Mouse (Mus musculus) brain, embryonic 14.5 days (tissue): ENCODE measurements around the gene Zfp870. TPM values are rescaled to one million over a fixed set of nuclear protein-coding genes. Genes with fewer than 3 reads are reported as not detected.

Experiments
- DNase-seq: peaks from one replicate; pipeline ENCODE4 v3.0.0-alpha.2; 2011; ENCODE audit warnings: low read depth
- CTCF ChIP-seq: fragments of 200-500 bp; IDR thresholded peaks from 2 replicates; pipeline ENCODE4 v1.5.1; 2012; ENCODE audit warnings: inconsistent platforms, mild to moderate bottlenecking, moderate library complexity, borderline replicate concordance; ENCODE audit not compliant: insufficient read depth, insufficient read length; ENCODE audit errors: extremely low read depth
- POLR2A ChIP-seq: fragments of 200-500 bp; IDR thresholded peaks from 2 replicates; pipeline ENCODE4 v1.6.1; 2012; ENCODE audit warnings: mild to moderate bottlenecking, inconsistent platforms, borderline replicate concordance; ENCODE audit not compliant: poor library complexity, insufficient read depth, insufficient read length, severe bottlenecking; ENCODE audit errors: extremely low read depth
- polyA plus RNA-seq: library from polyadenylated mRNA; depleted of rRNA; stranded (reverse); fragments of >200 nt; gene quantifications from 2 replicates; pipeline ENCODE4 v1.2.3, GENCODE M21; 2012; rRNA removed

Gene Zfp870
- polyA plus RNA-seq, 1 experiment = 5.2 TPM

DNA sequence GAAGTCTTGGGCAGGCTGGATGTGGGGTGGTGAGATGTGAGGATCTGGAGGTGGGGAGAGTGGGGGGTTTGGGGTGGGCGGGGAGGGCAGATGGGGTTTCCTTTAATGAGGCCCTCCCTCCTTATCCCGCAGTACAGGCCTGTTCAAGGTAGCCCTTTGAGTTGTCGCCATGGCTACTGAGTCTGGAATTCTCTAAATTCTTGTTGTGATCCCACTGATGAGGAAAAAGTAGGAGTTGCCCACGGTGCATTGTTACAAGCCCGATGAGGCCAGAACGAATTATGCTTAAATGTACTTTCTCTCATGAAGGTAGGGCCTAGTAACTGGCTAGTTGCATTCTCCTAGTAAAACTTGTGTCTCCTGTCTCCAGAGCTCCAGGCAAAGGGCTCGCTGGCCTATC is 39.9 kb downstream of the Zfp870 start:
- TF ChIP-seq POLR2A (no peak), CTCF (no peak)

DNA sequence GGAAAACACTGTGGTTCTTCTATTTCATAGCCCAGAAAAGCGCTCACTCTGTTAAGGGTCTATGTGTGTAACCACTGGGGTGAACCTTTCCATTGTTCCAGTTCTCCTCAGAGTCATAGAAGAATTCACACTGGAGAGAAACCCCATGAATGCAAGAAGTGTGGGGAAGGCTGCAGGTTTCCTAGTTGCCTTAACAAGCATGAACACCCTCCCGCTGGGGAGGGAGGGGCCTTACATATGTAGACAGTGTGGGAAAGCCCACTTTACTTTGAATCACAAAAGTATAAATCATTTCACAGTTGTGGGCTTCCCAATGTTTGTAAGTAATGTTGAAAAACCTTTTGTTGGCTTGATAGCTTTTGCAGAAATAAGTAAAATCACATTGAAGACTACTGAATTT is 50.1 kb downstream of the Zfp870 start:
- peak; percentile 15 for DNase-seq

More for the DNA sequence above, 39.9 kb downstream of the Zfp870 start:
- peak; percentile 40 for DNase-seq

DNA sequence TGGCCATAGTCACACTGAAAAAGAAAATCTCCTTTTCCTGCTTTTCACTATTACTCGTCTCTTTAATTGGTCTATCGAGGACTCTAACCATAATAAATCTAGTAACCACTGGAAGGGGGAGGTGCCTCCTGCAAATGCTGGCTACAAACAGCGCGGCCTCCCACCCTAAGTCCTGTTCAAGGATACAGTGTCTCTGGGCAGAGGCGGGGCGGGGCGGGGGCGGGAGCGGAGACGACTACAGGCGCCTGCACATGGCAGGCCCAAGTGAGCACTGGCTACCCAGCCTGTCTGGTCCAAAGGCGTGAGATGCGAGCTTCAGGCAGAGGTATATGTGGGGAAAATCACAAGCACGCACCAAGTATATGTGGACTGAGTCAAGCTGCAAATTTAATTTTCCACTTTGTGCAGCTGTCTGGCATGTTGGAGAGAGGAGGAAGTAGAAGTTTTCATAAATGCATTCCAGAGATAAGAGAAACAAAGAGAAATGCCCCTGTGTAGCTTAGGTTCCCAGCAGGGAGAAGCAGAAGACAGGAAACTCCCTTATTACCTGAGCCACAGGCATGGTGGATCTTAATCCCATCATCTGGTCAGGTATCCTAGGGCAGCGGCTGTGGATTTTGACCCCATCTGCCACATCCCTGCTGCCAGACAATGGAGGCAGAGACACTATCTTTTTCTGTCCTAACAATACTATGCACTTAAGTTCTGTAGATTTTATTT is 52.2 kb downstream of the Zfp870 start:
- no peak for TF ChIP-seq CTCF
- TF ChIP-seq POLR2A = no peak
- DNase-seq = peak; percentile 11

More for the DNA sequence above, 50.1 kb downstream of the Zfp870 start:
- TF ChIP-seq POLR2A (no peak), CTCF (no peak)

DNA sequence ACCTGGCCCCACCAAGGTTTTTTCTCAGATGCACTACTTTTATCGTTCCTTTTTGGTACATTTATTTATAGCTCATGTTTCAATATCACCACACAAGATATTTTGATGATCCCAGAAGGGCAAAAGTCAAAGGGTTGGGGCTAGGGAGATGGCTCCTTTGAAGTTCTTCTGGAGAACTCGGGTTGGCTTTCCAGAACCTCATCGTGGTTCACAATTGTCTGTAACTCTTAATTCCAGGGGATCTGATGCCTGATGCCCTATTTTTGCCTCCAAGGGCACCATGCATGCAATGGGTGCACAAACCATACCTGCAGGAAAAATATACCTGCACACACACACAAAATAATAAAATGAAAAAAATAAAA is 61.0 kb downstream of the Zfp870 start:
- no peak for DNase-seq
- no peak for TF ChIP-seq POLR2A
- no peak for TF ChIP-seq CTCF

DNA sequence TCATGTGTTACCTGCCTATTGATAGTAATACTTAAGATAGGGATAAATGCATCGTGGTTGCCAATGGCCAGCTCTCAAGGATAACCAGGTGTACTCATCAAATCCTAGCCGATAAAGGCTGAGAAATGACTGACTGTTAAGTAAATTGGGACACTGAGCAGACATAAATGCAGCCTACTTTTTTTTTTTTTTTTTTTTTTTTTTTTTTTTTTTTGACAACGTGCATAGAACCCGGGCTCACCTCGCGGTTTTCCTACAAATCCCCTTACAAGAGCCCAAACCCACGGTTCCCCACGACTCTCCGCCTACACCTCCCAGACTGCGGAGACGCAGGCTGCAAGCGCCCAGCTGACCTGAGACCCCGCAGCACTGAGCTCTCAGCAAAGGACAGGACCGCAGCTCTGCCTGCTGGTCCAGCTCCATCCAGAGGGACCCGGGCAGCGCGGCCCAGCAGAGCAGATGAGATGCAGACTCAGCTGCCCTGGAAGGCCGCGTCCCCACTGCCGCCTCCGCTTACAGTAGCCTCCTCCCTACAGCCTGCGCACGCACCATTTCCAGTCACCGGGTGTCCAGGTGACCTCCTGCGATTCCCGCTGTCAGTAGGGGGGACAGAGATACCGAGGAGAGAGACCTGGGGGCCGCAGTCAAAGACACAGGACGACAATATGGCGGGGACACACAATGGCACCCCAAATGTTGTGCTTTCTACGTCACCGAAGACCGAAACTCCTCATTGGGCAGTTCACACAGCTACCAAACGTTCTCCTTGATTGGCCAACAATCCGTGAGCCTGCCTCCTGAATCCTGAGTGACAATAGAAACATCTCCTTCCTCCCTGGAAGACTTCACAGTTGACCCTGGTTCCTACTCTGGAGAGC is 61.7 kb downstream of the Zfp870 start, which contains the start of gene Zfp799:
Gene Zfp799, minus strand, starts transcription at position 722 of the 878 bp plus-strand sequence.
- DNase-seq = peak; percentile 97

More for the DNA sequence above, 61.7 kb downstream of the Zfp870 start, which contains the start of gene Zfp799:
- TF ChIP-seq CTCF (no peak), POLR2A (peak; percentile 71; the same call in 1 of the 2 replicates)

Other genes starting within 250 kb of the Zfp870 start
- gene Cyp4f40, start 232.7 kb downstream of the Zfp870 start, polyA plus RNA-seq = 0.14 TPM in 1 of 2 replicates, not detected in the other
- 2.4 and 3.1 TPM in 2 replicates for gene Cyp4f15, start 206.0 kb downstream of the Zfp870 start, polyA plus RNA-seq
- gene Zfp871, start 103.4 kb downstream of the Zfp870 start, polyA plus RNA-seq = 31.3 and 34.6 TPM in 2 replicates
- gene Zfp811, start 81.7 kb downstream of the Zfp870 start, polyA plus RNA-seq = 21.9 and 40.7 TPM in 2 replicates
- gene Zfp799, start 61.4 kb downstream of the Zfp870 start, polyA plus RNA-seq = 18.4 and 19.9 TPM in 2 replicates
- 0.04 and 0.15 TPM in 2 replicates for gene Cyp4f14, start 25.7 kb upstream of the Zfp870 start, polyA plus RNA-seq
- gene Cyp4f13, start 55.8 kb upstream of the Zfp870 start, polyA plus RNA-seq = 12.3 and 13.0 TPM in 2 replicates
- 4.5 and 4.6 TPM in 2 replicates for gene Zfp472, start 74.2 kb upstream of the Zfp870 start, polyA plus RNA-seq
- gene Zfp952, start 101.5 kb upstream of the Zfp870 start, polyA plus RNA-seq = 12.6 and 14.6 TPM in 2 replicates
- 11.5 and 16.0 TPM in 2 replicates for gene Zfp763, start 141.8 kb upstream of the Zfp870 start, polyA plus RNA-seq
- gene 4921501E09Rik, start 176.4 kb upstream of the Zfp870 start, polyA plus RNA-seq = not detected in 2 replicates
- 12.0 and 15.9 TPM in 2 replicates for gene Zfp563, start 197.7 kb upstream of the Zfp870 start, polyA plus RNA-seq
- gene Morc2b, start 248.0 kb upstream of the Zfp870 start, polyA plus RNA-seq = 0.21 and 0.40 TPM in 2 replicates